Mouse (Mus musculus) CD4-positive helper T cell, adult 2 months (primary cell): ENCODE results near the gene P2ry13.

ENCODE experiments used
- DNase-seq: peaks from one replicate; pipeline ENCODE4 v3.0.0-alpha.2; 2012; ENCODE audit warnings: low read depth, missing footprints, low spot score

P2ry13 gene

GRCm38 (mm10) chr3:59210727-59211126 lies at the start of gene P2ry13:
P2ry13 (minus strand) TSS chr3:59210882.
- no peak for DNase-seq

DNA sequence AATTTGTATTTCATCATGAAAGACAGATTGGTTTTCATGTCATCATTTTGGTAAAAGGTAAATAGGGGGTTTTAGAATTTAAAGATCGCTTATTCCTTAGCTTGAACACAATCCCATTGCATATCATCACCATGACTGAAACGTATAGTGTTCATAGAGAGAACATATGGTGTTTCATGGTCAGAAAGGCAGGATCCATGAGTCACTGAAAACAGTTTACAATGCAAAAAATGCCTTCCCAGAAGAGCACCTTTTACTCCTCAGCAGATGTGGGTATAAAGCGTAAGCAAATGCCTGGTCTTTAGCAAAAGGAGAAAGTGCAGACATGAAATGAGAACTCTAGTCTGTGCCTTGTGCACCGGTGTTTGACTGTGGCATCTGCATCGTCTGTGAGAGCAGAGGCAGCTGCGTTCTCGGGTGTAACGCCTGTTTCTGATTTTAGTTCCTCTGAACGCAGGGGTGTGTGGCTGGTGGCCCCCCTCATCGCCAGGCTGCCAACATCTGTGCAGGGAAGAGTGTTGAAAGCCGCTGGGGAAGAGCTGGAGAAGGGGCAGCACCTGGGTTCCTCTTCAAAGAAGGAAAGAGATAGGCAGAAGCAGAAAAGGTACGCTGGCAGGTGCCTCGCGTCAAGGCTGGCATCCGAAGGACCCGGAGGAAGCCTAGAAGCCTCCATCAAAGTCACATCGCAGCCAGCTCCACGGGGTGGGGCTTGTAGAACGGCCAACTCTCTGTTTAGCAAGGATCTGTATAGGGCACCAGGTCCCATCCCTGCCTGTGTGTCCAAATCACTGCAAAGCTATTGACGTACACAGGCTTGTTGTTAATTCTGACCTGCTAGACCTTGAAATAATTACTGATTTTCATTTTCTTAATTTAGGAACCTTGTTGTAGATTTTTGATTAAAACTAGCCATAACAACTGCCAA lies 47.3 kb upstream of the P2ry13 start:
- peak; percentile 32 for DNase-seq

GRCm38 (mm10) chr3:59250454-59250853 lies 39.8 kb upstream of the P2ry13 start:
- DNase-seq: no peak

DNA sequence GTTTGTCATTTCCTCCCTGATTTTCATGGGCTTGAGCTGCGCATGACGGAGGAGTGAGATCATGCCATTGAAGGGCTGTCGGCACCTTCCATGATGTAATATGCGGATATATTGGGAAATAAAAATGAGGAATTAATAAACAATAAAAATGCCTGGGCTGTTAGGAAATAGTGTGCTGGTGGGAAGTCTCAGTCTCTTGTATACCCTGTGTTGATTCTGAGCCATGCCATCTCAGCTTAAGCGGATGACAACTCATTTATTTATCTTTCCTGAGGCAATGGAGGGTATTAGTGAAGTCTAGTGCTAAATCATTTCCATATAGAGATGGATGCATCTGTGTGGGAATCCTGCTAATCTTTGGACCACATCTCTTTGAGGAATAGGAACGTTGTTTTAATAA lies 37.3 kb upstream of the P2ry13 start:
- DNase-seq: no peak

DNA sequence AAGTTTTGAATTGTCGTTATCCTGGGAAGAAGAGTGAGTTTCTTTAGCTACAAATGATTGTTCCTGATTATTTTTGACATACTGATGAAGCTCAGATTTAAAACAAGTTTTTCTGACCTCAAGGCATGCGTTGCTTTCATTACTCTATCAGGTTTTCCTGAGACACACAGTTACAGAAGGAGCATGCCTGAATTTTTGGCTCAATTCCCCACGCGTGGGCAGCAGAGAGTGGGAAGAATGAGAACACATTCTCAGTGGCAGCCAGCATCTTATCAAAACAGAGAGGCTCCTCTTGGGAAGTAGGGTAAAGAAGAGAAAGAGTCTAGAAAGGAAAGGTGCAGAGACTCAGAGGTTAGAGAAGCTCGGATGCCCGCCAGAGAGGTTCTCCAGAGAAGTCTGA lies 32.7 kb upstream of the P2ry13 start:
- DNase-seq: no peak

DNA sequence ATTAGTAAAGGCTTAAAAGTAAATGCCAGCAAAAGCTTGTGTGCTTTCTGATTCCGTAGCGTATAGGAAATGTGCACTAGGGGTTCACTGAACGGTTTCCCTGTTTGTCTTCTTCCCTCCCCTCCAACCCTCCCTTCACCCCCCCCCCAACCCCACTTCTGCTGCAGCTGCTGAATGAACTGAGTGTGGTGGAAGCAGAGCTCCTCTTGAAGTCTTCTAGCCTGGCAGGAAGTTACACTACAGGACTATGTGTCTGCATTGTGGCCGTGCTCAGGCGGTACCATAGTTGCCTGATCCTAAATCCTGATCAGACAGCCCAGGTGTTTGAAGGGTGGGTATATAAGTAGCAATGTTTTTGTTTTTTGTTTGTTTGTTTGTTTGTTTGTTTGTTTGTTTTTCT lies 24.2 kb upstream of the P2ry13 start:
- peak; percentile 45 for DNase-seq

- DNase-seq: no peak
Observed at GRCm38 (mm10) chr3:59230912-59231311, 20.2 kb upstream of the P2ry13 start.

DNA sequence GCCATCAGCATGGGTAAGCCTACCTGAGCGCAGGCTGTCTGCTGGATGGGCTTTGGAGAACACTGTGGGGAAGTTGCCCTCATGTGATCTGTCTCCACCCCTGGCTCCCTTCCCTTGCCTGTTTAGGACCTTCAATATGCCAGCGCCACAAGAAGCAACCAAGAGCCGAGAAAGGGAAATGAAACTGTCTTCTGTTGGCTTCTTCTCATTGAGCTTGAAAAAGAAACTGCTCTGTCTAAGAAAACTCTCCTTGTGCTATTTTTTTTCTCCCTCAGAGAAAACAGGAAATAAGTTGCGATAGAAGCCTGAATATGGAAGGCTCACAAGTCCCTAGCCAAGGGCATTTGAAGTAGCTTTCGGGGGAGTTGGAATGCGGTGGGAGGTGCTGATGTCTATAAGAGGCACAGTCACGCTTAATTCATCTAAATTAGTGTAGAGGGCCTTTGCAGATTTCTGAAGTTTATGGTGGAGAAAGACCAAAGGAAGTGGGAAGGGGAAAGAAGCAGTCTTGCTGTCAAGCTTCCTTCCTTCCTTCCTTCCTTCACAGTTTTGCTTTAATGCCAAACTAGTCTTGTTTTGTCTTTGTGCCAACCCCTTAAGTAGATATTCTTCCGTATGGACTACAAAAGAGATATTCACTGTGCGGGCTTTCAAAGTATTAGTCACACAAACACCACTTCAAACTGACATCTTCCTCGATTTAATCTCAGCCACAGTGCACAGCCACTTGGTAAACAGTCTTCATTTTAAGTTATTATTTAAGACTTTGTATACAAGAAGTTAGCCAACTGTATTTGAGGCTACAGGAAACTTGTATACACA lies 18.3 kb upstream of the P2ry13 start:
- DNase-seq: peak; percentile 53

DNA sequence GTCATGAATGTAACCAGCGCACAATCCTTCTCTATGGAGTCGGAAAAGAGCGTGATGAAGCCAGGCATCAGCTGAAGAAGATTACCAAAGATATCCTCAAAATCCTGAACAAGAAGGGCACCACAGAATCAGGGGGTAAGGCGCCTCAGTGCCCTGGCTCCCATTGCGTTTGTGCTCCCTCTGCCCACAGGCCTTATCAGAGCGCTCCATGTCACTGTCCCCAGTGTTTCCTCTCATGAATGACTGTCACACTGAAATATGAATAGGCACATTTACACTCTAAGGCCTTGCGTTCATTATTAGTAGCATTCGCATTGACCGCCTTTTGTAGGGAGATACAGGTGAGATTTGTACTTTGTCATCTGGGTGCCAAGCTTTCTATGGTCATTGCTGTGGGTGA lies 17.0 kb upstream of the P2ry13 start:
- no peak for DNase-seq

DNA sequence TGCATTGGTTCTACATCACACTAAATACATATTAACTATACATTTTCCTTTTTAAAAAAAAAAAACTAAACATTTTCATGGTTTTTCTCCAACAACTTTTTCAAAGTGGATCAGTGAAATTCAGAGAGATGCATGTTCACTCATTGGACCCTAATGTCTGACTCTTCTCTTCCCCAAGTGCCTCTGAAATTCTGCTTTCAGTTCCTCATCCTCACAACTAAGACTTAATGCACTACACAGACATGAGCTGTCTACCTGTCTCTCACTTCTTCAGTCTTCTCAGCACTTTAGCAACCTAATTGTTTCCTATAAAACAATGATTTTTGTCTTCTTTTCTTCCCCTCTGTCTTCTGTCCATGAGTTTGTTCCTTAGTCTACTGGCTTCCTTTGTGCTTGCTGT lies 14.7 kb upstream of the P2ry13 start:
- no peak for DNase-seq

DNA sequence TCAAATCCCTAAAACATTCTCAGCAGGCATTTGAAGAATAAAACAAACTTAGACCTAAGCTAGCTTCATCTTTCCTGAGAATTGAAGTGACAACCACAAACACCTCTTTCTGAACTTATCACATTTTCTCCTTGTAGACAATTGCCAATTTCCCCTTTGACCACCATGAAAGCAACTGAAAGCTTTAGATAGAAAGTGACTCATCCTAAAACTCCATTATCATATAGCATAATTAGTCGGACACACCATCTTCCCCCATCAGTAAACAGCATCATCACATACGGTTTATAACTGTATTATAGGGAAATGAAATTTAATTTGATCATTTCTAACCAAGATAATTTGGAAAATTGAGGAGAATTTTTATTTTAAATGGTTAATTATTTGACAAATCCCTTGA lies 11.6 kb upstream of the P2ry13 start:
- no peak for DNase-seq

- no peak for DNase-seq
Observed at GRCm38 (mm10) chr3:59219326-59219725, 8.6 kb upstream of the P2ry13 start.

- DNase-seq: no peak
Observed at GRCm38 (mm10) chr3:59217211-59217610, 6.5 kb upstream of the P2ry13 start.

- no peak for DNase-seq
Observed at GRCm38 (mm10) chr3:59212404-59212803, 1.7 kb upstream of the P2ry13 start.

GRCm38 (mm10) chr3:59211784-59212183 lies 1.1 kb upstream of the P2ry13 start:
- DNase-seq: no peak

DNA sequence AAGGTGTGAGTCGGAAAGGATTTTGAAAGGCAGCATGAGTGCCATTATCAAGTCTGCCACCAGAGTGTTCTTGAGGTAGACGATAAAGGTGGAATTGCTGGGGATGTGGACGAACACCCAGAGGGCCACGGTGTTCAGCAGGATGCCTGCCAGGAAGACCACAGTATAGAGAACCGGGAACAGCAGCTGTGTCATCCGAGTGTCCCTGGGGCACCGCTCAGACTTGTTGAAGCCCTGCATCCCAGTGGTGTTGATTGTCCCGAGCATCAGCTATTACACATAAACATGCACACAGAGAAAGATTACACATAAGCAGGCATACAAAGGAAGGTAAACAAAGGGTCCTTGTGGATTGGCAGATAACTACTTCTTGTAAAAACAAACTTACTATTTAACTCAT lies 593 bp downstream of the P2ry13 start:
- no peak for DNase-seq

DNA sequence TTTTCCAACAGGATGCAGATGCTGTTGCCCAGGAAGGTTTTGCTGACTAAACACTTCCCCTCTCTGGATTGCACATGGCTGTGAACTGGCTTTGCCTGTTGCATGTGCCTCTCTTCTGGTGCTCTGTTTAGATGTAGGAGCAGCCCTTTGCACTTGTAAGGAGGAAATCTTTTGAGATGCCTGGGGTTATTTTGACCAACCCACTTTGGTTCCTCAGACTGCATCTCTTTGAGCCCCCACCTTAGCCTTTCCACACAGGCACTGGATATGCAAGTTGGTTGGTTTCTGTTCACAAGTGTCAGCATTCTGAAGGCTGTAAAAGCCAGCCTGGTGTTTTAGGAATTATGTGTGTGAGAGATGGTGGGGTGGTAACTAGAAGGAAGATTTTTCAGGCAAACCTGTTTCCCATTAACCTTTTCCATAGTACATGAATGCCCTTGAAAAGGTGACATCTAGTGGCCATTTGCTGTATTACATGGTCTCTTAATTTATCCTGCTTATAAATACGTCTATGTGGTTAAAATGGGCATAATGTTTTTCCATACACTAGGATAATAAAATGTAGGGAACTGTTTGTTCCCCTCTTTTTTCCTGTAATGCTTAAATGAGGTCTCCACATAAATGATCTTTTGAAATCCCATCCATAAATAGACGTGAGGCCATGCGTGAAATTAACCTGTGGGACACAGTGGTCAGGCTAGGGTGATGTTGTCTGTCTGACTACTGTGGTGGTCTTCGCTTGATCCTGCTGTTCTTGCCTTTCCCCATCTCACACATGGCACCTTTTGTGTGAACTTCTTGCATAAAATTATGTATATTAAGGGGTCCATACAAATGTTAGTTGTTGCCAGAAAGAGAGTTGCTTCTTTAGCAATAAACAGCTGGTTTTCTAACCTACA lies 1.8 kb downstream of the P2ry13 start:
- peak; percentile 62 for DNase-seq

DNA sequence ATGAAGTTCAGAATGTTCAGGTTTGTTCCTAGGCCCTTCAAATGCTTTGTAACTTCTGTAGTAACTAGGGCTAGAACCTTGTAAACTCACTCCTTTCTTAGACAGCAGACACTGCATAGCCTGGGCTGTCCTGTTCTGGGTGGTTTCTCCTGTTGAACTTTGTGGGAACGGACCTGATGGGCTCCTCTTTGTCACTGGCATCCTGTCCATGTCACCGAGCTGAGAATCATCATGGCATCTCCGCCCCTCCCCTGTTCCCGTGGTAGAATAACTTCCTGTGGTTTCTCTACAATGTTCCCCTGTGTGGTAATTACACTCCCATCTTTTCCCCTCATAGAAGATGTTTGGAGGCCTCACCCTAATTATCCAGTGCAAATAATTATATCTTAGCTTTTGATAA lies 4.7 kb downstream of the P2ry13 start:
- DNase-seq: peak; percentile 51

- DNase-seq: no peak
Observed at GRCm38 (mm10) chr3:59204719-59205503, 5.8 kb downstream of the P2ry13 start.

DNA sequence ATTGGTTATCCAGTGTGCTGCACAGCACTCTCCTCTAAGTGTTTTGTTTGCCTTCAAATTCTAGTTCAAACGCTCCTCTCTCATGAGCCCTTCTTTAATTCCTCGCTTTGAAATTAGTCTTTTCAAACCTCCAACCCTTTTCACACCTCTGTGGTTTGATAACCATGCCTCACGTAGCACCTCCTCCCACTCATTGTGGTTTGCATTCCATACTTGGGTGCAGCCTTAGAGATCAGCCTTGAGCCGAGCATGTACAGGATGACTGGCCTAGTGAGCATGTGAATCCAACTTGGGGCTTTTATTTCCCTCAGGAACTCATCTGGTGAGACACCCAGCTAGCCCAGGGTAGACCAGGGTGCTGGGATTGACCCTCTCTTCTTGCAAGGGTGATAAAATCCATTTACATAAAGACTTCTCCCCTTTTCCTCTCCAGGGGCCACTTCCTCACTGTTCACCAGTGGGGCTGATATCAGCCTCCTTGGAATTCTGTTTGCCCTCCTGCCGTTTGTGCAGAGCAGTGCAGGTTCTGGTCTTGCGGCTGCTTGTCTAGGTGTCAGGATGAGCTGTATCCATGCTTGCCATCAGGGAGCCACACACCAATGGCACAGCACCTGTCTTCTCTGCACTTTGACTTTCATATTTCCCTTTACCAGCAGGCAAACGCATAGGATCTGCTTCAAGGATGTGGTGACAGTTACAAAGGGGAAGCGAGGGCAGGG lies 6.7 kb downstream of the P2ry13 start:
- DNase-seq: peak; percentile 77
